Mouse (Mus musculus) lung, postnatal 0 days (tissue): ENCODE measurements around the gene Slc25a21.

Source experiments
- CTCF ChIP-seq: IDR thresholded peaks from 2 replicates; pipeline ENCODE4 v1.5.1; 2016; ENCODE audit warnings: antibody characterized with exemption, mild to moderate bottlenecking
- EP300 ChIP-seq: IDR thresholded peaks from 2 replicates; pipeline ENCODE4 v1.6.1; 2016; ENCODE audit warnings: antibody characterized with exemption, mild to moderate bottlenecking, control low read depth

DNA sequence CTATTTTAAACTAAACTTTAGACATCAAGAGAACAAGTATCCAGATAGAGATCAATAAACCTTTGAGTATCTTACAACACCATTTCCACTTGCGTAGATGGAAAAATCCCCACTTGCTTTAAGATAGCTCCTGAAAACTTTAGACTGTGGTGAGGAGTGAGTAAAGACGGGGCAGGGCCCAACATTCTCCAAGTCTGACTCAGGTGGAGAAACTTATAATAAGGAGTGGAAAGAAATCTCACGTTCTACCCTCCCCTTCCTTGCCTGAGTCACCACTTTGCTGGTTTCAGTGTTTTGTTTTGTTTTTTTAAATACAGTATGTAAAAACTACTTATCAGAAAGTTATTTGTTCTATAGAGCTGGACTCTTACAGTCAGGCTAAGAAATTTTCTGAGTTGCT lies 417.7 kb downstream of the Slc25a21 start:
- no peak for TF ChIP-seq CTCF
- TF ChIP-seq EP300, result no peak
